Mouse (Mus musculus): ENCODE results near the gene Hif3a. TPM values are rescaled to one million over a fixed set of nuclear protein-coding genes. Genes with fewer than 3 reads are reported as not detected.

The Hif3a gene
- total RNA-seq, 2 experiments from 2014 or later: 6.8 to 16.0 TPM

DNA sequence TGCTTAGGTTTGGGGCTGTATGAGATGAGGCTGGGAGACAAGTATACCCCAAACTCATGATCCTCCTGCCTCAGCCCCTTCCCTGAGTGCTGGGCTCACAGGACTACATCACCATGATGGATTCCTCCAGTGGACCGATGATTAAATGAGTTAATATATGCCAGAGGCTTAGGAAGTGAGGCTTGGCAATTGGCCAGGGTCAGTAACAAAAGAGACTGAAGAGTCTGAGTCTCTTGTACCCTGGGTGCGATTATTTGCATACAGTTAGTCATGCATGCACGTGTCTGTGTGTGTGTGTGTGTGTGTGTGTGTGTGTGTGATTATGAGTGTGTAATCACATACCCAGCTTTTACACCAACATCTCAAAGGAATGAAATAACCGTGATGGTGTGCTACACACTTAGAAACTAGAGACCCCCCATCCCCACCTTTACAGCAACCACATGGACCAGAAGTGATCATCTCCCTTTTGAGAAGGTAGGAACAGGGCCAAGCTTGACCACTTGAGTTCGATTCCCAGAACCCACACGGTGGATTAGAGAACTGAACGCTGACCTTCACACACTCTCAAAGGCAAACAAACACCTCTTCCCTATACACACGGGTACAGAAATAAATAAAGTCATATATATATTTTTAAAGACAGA lies 3.3 kb downstream of the Hif3a start:
- no peak for DNase-seq (ENCODE audit: low spot score in 2 of 2)
- intact Hi-C loops (cut with DNase I): no loop called here

DNA sequence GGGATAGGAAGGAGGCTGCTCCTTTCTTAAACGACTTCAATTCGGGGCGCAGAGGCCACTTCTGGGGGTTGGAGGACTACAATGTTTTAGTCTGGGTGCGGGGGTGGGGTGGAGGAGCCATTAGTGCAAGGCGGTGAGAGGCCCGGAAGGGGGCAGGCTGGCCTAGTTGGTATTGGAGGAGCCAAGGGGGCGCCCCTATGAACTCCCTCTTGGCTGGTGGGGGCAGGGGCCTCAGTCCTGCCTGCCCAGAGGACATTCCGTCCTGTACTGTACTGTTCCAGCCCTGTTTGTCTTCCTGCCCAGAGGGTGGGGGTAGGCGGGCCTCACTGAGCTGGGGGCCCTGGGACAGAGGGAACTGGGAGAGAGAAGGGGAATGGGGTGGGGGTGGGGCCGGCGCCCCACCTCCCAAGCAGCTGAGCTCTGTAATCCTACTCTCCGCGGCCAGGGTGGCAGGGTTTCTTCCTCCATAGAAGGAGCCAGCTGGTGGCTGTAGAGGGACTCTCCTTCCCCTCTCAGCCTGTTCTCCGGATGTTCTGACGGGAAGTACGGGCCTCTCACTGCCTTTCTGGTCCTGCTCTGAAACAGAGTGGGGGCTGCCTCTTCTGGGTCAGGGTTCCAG lies 4.0 kb downstream of the Hif3a start:
- peak; percentile 67 to 72 for DNase-seq (ENCODE audit: low spot score in 2 of 2)
- intact Hi-C loops (cut with DNase I): no loop called here

GRCm38 (mm10) chr7:17056601-17057523 lies 5.4 kb downstream of the Hif3a start:
- intact Hi-C loops (cut with DNase I): no loop called here
- DNase-seq (ENCODE audit: low spot score in 2 of 2): no peak

DNA sequence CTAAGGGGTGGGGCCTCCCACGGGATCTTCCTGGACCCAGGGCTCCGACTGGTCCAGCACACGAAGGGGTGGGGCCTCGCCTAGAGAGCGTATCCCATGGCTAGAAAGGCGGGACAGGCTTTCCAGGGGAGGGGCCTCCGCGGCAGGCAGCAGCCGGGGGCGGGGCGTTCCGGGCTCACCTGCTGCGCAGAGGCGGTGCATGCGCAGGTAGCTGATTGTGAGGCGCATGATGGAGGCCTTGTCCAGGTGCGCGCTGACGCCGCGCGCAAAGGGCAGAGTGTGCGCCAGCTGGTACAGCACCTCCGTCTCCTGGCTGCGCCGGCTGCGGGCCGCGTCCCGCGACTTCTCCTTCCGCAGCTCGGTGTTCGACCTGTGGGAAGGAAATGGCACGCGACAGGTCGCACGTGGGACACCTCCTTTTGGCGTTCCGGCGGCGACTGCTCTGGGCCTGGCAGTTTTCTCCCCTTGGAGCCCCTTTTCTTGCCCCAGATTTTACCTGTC lies 6.1 kb downstream of the Hif3a start:
- intact Hi-C loops (cut with DNase I): no loop called here

DNA sequence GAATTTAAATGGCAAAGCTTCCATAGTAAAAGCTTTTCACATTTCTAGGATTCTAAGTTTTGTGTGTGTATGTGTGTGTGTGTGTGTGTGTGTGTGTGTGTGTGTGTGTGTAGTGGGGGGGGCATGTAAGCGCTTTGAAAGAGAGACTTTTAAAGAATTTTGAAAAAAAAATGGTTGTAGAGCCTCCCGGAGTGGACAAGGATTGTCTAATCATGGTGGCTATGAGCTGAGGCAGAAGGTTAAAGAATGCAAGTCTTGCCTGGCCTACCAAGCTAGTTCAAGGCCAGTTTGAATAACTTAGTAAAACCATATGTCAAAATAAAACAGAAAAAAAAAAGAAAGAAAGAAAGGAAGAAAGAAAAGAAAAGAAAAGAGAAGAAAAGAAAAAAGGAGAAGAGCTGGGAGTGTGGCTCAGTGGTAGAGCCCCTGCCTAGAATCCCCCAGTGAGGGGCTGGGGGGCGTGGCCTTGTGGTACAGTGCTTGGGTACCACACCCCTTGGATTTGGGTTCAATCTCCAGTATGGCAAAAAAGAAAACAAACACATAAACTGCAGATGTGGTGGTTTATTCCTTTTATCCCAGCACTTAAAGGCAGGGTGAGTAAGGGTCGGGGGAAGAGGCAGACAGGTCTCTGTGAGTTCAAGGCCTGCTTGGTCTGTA lies 6.8 kb downstream of the Hif3a start:
- intact Hi-C loops (cut with DNase I): no loop called here
- no peak for DNase-seq (ENCODE audit: low spot score in 2 of 2)

More for the DNA sequence above, 6.1 kb downstream of the Hif3a start:
- peak; percentile 88 to 89 for DNase-seq (ENCODE audit: low spot score in 2 of 2)

DNA sequence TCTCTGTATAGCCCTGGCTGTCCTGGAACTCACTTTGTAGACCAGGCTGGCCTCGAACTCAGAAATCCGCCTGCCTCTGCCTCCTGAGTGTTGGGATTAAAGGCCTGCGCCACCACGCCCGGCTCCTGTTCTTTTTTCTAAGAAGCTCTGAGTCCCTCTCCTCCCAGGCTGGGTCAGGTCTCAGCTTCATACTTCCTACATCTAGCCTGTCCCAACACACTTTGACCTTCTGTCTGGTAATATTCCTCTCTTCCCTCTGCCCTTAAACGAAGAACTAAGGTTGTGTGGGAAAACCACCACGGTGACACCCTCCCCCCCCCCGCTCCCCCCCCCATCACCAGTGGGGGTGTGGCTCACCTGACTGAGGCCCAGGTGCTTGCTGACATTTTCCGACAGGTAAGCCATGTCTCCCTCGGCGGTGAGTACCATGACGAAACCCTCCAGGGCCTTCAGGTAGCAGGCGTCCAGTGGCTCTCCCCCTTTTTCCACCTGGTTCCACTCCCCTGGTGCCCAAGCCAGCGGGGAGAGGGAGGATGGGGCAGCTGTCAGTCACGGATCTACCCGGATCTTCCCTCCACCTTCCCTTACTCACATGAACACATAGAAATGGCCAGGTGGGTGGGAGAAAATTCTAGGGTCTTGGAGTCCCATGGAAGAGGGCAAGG lies 7.8 kb downstream of the Hif3a start:
- intact Hi-C loops (cut with DNase I): no loop called here
- no peak for DNase-seq (ENCODE audit: low spot score in 2 of 2)

DNA sequence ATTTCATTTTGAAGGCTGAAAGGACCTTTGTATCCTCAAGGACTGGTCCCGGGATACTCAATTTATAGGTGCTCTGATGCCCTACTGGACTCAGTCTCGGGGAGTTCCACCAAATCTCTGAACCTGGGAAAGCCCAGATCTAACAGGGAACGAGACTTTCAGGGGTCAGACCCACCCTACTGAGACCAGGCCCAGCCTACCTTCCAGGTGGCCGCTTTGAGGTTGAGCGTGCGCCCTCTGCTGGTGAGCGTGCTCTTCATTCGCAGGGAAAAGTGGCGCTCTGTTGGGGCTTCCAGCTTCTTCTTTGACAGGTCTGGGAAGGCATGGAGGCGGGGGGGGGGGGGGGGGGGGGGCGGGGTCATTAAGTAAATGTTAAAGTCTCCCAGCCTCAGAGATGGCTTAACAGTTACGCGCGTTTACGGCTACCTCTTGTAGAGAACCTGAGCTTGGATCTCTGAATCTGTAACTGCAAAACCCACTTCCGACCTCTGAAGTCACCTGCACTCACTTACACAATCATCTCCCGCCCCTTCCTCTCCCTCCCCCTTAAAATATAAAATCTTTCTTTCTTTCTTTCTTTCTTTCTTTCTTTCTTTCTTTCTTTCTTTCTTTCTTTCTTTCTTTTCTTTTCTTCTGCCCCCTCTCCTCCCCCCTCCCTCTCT lies 11.2 kb downstream of the Hif3a start:
- intact Hi-C loops (cut with DNase I): no loop called here
- peak in 1 of 2 experiments; percentile 57 for DNase-seq (ENCODE audit: low spot score in 2 of 2)

- no peak for DNase-seq (ENCODE audit: low spot score in 2 of 2)
- intact Hi-C loops (cut with DNase I): no loop called here
These were observed 11.7 kb downstream of the Hif3a start for GRCm38 (mm10) chr7:17050491-17050890.

- intact Hi-C loops (cut with DNase I): no loop called here
- no peak for DNase-seq (ENCODE audit: low spot score in 2 of 2)
These were observed 13.6 kb downstream of the Hif3a start for GRCm38 (mm10) chr7:17048431-17049190.

- no peak for DNase-seq (ENCODE audit: low spot score in 2 of 2)
- intact Hi-C loops (cut with DNase I): no loop called here
These were observed 15.1 kb downstream of the Hif3a start for GRCm38 (mm10) chr7:17047041-17047682.

DNA sequence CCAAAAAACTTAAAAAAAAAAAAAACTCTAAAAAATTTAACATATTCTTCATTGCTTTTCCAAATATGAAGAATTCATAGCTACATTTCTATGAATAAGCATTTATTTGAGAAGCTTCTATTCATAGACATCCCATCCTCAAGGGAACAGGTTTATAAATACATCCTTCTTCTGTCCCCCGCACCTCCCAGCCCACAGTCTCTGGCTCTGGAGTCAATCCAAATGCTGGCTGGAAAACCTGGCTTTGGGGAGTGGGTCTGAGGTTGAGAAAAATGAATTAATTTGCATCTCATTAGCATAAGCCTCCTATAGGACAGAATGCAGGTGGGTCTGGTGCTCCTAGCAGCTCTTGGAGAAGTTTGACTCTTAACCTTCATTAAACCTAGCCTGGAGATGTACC lies 16.5 kb downstream of the Hif3a start:
- DNase-seq (ENCODE audit: low spot score in 2 of 2): no peak
- intact Hi-C loops (cut with DNase I): no loop called here

- intact Hi-C loops (cut with DNase I): no loop called here
- no peak for DNase-seq (ENCODE audit: low spot score in 2 of 2)
These were observed 22.9 kb downstream of the Hif3a start for GRCm38 (mm10) chr7:17039373-17039772.

GRCm38 (mm10) chr7:17038018-17038695 lies 24.1 kb downstream of the Hif3a start:
- DNase-seq (ENCODE audit: low spot score in 2 of 2): no peak
- intact Hi-C loops (cut with DNase I): no loop called here

GRCm38 (mm10) chr7:17030239-17030638 lies 32.0 kb downstream of the Hif3a start:
- intact Hi-C loops (cut with DNase I): no loop called here
- DNase-seq (ENCODE audit: low spot score in 2 of 2): no peak

- intact Hi-C loops (cut with DNase I): no loop called here
- DNase-seq (ENCODE audit: low spot score in 2 of 2): peak in 1 of 2 experiments; percentile 60
These were observed 33.3 kb downstream of the Hif3a start for GRCm38 (mm10) chr7:17028923-17029322.

GRCm38 (mm10) chr7:17027588-17028343 lies 34.5 kb downstream of the Hif3a start, which contains the start of gene Ppp5c:
Gene Ppp5c (minus strand): TSS chr7:17027924.
- DNase-seq (ENCODE audit: low spot score in 2 of 2): peak; percentile 91 to 92
- intact Hi-C loops (cut with DNase I): loop anchor here (2.0 kb wide), 1 partner anchor 25 kb away; no protein-coding TSS in a partner anchor
